Mouse (Mus musculus) neural tube, embryonic 15.5 days (tissue): ENCODE data around the gene Zfp710. TPM values are rescaled to one million over a fixed set of nuclear protein-coding genes. Genes with fewer than 3 reads are reported as not detected.

ENCODE experiments used
- ATAC-seq: fragments of 200-750 bp; cut with Nextera tagmentation; 2 replicates; pipeline ENCODE4 v1.8.0; 2017; ENCODE audit warnings: mild to moderate bottlenecking, moderate TSS enrichment, moderate library complexity; ENCODE audit not compliant: low FRiP score
- H3K27ac ChIP-seq: fragments of 300-500 bp; sonication (generic); replicated peaks from 2 replicates; pipeline ENCODE4 v1.5.1; 2015; ENCODE audit warnings: mild to moderate bottlenecking, inconsistent platforms
- H3K27me3 ChIP-seq: fragments of 300-500 bp; sonication (generic); replicated peaks from 2 replicates; pipeline ENCODE4 v1.6.1; 2015; ENCODE audit warnings: inconsistent platforms
- H3K36me3 ChIP-seq: fragments of 300-500 bp; sonication (generic); 2 replicates; pipeline ENCODE4 v1.6.1; 2015; ENCODE audit warnings: inconsistent platforms
- H3K4me1 ChIP-seq: fragments of 300-500 bp; sonication (generic); 2 replicates; pipeline ENCODE4 v1.6.1; 2015; ENCODE audit warnings: inconsistent platforms
- H3K4me2 ChIP-seq: fragments of 300-500 bp; sonication (generic); 2 replicates; pipeline ENCODE4 v1.6.1; 2015; ENCODE audit warnings: inconsistent platforms, mild to moderate bottlenecking, moderate library complexity
- H3K4me3 ChIP-seq: fragments of 300-500 bp; sonication (generic); replicated peaks from 2 replicates; pipeline ENCODE4 v1.5.1; 2015; ENCODE audit warnings: mild to moderate bottlenecking, inconsistent platforms
- H3K9ac ChIP-seq: fragments of 300-500 bp; sonication (generic); replicated peaks from 2 replicates; pipeline ENCODE4 v1.6.1; 2015; ENCODE audit warnings: mild to moderate bottlenecking, inconsistent platforms
- H3K9me3 ChIP-seq: fragments of 300-500 bp; sonication (generic); replicated peaks from 2 replicates; pipeline ENCODE4 v1.6.1; 2016; ENCODE audit warnings: inconsistent platforms
- WGBS: fragments of 180-500 bp; shearing (Covaris S2); methylation state at CpG from one replicate; pipeline ENCODE4 v1.1.7; 2015; ENCODE audit warnings: mixed read lengths; 5-methylcytosine and 5-hydroxymethylcytosine counted together
- polyA plus RNA-seq: library from polyadenylated mRNA; unstranded; fragments of >200 nt; fragmentation: Nextera tagmentation; extraction: Ambion mirVana; gene quantifications from 2 replicates; pipeline ENCODE4 v1.2.1, GENCODE M21; 2015

Zfp710 gene
- polyA plus RNA-seq, 1 experiment from 2014 or later: 11.6 TPM

GRCm38 (mm10) chr7:80091004-80091865 is 66.6 kb downstream of the Zfp710 start:
- no peak overlapping the region for H3K4me3 ChIP-seq
- 70% methylated on average over 13 of the region's 13 CpGs for WGBS
- no peaks in the 10 kb centered on the region for H3K27me3 ChIP-seq
- H3K4me2 ChIP-seq: no peak overlapping the region
- H3K27ac ChIP-seq: no peak overlapping the region
- no peaks in the 10 kb centered on the region for H3K9me3 ChIP-seq
- H3K4me1 ChIP-seq: peaks cover 12% of the 10 kb centered on the region; the same call in 1 of the 2 replicates
- H3K36me3 ChIP-seq: peaks cover 74% of the 10 kb centered on the region
- no peak for ATAC-seq
- H3K9ac ChIP-seq: no peak overlapping the region

- H3K9ac ChIP-seq: no peak overlapping the region
- WGBS: 89% methylated on average over 4 of the region's 4 CpGs
- no peak overlapping the region for H3K4me2 ChIP-seq
- H3K27ac ChIP-seq: 0 out of 2 replicates have a peak overlapping the region, but pooled peaks have one; percentile 4
- H3K9me3 ChIP-seq: no peaks in the 10 kb centered on the region
- ATAC-seq: no peak
- peaks cover 74% of the 10 kb centered on the region for H3K36me3 ChIP-seq
- no peaks in the 10 kb centered on the region for H3K27me3 ChIP-seq
- peaks cover 12% of the 10 kb centered on the region; the same call in 1 of the 2 replicates for H3K4me1 ChIP-seq
- H3K4me3 ChIP-seq: no peak overlapping the region
These were observed 67.2 kb downstream of the Zfp710 start for GRCm38 (mm10) chr7:80091866-80092210.

- ATAC-seq: peak; percentile 26; the same call in 1 of the 2 replicates
- no peak overlapping the region for H3K9ac ChIP-seq
- H3K4me3 ChIP-seq: no peak overlapping the region
- H3K27ac ChIP-seq: peak overlapping the region; percentile 4; the same call in 1 of the 2 replicates
- no peak overlapping the region for H3K4me2 ChIP-seq
- H3K36me3 ChIP-seq: peaks cover 77% of the 10 kb centered on the region
- no peaks in the 10 kb centered on the region for H3K27me3 ChIP-seq
- 51% methylated on average over 9 of the region's 9 CpGs for WGBS
- no peaks in the 10 kb centered on the region for H3K9me3 ChIP-seq
- H3K4me1 ChIP-seq: peaks cover 12% of the 10 kb centered on the region; the same call in 1 of the 2 replicates
These were observed 67.9 kb downstream of the Zfp710 start for GRCm38 (mm10) chr7:80092351-80093046.

- Histone ChIP-seq H3K4me1 (peaks cover 12% of the 10 kb centered on the region; the same call in 1 of the 2 replicates), H3K36me3 (peaks cover 84% of the 10 kb centered on the region), H3K9ac (no peak overlapping the region), H3K27ac (no peak overlapping the region), H3K9me3 (no peaks in the 10 kb centered on the region), H3K4me3 (no peak overlapping the region), H3K27me3 (no peaks in the 10 kb centered on the region), H3K4me2 (no peak overlapping the region)
- WGBS: 49% methylated on average over 5 of the region's 5 CpGs
- ATAC-seq: no peak
These were observed 69.9 kb downstream of the Zfp710 start for GRCm38 (mm10) chr7:80094481-80094880.

GRCm38 (mm10) chr7:80095598-80096309 is 71.1 kb downstream of the Zfp710 start:
- H3K4me3 ChIP-seq: no peak overlapping the region
- peaks cover 12% of the 10 kb centered on the region; the same call in 1 of the 2 replicates for H3K4me1 ChIP-seq
- 95% methylated on average over 20 of the region's 20 CpGs for WGBS
- H3K27me3 ChIP-seq: no peaks in the 10 kb centered on the region
- no peak for ATAC-seq
- H3K27ac ChIP-seq: no peak overlapping the region
- no peak overlapping the region for H3K4me2 ChIP-seq
- H3K9ac ChIP-seq: no peak overlapping the region
- H3K9me3 ChIP-seq: no peaks in the 10 kb centered on the region
- peaks cover 86% of the 10 kb centered on the region for H3K36me3 ChIP-seq

GRCm38 (mm10) chr7:80098389-80098976 is 73.9 kb downstream of the Zfp710 start:
- WGBS: 95% methylated on average over 13 of the region's 13 CpGs
- no peak for ATAC-seq
- H3K4me2 ChIP-seq: no peak overlapping the region

GRCm38 (mm10) chr7:80103335-80103734 is 78.7 kb downstream of the Zfp710 start:
- Histone ChIP-seq H3K4me3 (no peak overlapping the region), H3K36me3 (peaks cover 47% of the 10 kb centered on the region), H3K27me3 (no peaks in the 10 kb centered on the region), H3K4me1 (no peaks in the 10 kb centered on the region), H3K9ac (no peak overlapping the region), H3K9me3 (no peaks in the 10 kb centered on the region), H3K27ac (no peak overlapping the region), H3K4me2 (no peak overlapping the region)
- 85% methylated on average over 3 of the region's 3 CpGs for WGBS
- no peak for ATAC-seq

More at GRCm38 (mm10) chr7:80098389-80098976, 73.9 kb downstream of the Zfp710 start:
- H3K9ac ChIP-seq: no peak overlapping the region
- no peaks in the 10 kb centered on the region for H3K4me1 ChIP-seq
- no peak overlapping the region for H3K27ac ChIP-seq
- no peak overlapping the region for H3K4me3 ChIP-seq
- no peaks in the 10 kb centered on the region for H3K27me3 ChIP-seq
- H3K36me3 ChIP-seq: peaks cover 94% of the 10 kb centered on the region
- no peaks in the 10 kb centered on the region for H3K9me3 ChIP-seq

GRCm38 (mm10) chr7:80105637-80106390 is 81.2 kb downstream of the Zfp710 start:
- no peaks in the 10 kb centered on the region for H3K27me3 ChIP-seq
- no peak for ATAC-seq
- no peak overlapping the region for H3K9ac ChIP-seq
- 97% methylated on average over 4 of the region's 4 CpGs for WGBS
- H3K4me3 ChIP-seq: no peak overlapping the region
- no peaks in the 10 kb centered on the region for H3K9me3 ChIP-seq
- H3K27ac ChIP-seq: no peak overlapping the region
- peaks cover 22% of the 10 kb centered on the region for H3K36me3 ChIP-seq
- H3K4me1 ChIP-seq: no peaks in the 10 kb centered on the region
- no peak overlapping the region for H3K4me2 ChIP-seq

GRCm38 (mm10) chr7:80106441-80106840 is 81.8 kb downstream of the Zfp710 start:
- Histone ChIP-seq H3K27me3 (no peaks in the 10 kb centered on the region), H3K36me3 (peaks cover 16% of the 10 kb centered on the region; the same call in 1 of the 2 replicates), H3K9me3 (no peaks in the 10 kb centered on the region), H3K4me1 (peaks cover 3% of the 10 kb centered on the region), H3K27ac (no peak overlapping the region), H3K4me3 (no peak overlapping the region), H3K9ac (no peak overlapping the region), H3K4me2 (no peak overlapping the region)
- WGBS: 100% methylated on average over 1 of the region's 1 CpGs
- no peak for ATAC-seq

GRCm38 (mm10) chr7:80111066-80112045 is 86.7 kb downstream of the Zfp710 start:
- Histone ChIP-seq H3K36me3 (no peaks in the 10 kb centered on the region), H3K9ac (no peak overlapping the region), H3K4me1 (peaks cover 41% of the 10 kb centered on the region), H3K4me3 (no peak overlapping the region), H3K4me2 (no peak overlapping the region), H3K9me3 (no peaks in the 10 kb centered on the region), H3K27ac (no peak overlapping the region), H3K27me3 (no peaks in the 10 kb centered on the region)
- no peak for ATAC-seq
- WGBS: 76% methylated on average over 9 of the region's 9 CpGs
